Mouse (Mus musculus) embryonic facial prominence, embryonic 13.5 days (tissue): ENCODE measurements around the gene Atp8a1. TPM values are rescaled to one million over a fixed set of nuclear protein-coding genes. Genes with fewer than 3 reads are reported as not detected.

Experiments used
- ATAC-seq: fragments of 200-750 bp; cut with Nextera tagmentation; 2 replicates; pipeline ENCODE4 v1.8.0; 2017; ENCODE audit warnings: low read depth; ENCODE audit not compliant: insufficient number of reproducible peaks, insufficient read depth, low FRiP score, low TSS enrichment
- H3K27ac ChIP-seq: fragments of 300-500 bp; sonication (generic); 2 replicates; pipeline ENCODE4 v1.5.1; 2015; ENCODE audit warnings: moderate library complexity, mild to moderate bottlenecking, inconsistent platforms
- H3K27me3 ChIP-seq: fragments of 300-500 bp; sonication (generic); 2 replicates; pipeline ENCODE4 v1.6.1; 2015; ENCODE audit warnings: mild to moderate bottlenecking, inconsistent platforms
- H3K36me3 ChIP-seq: fragments of 300-500 bp; sonication (generic); 2 replicates; pipeline ENCODE4 v1.6.1; 2015; ENCODE audit warnings: mild to moderate bottlenecking, inconsistent platforms
- H3K4me1 ChIP-seq: fragments of 300-500 bp; sonication (generic); 2 replicates; pipeline ENCODE4 v1.6.1; 2015; ENCODE audit warnings: inconsistent platforms
- H3K4me2 ChIP-seq: fragments of 300-500 bp; sonication (generic); 2 replicates; pipeline ENCODE4 v1.6.1; 2015; ENCODE audit warnings: moderate library complexity, mild to moderate bottlenecking, inconsistent platforms
- H3K4me3 ChIP-seq: fragments of 300-500 bp; sonication (generic); 2 replicates; pipeline ENCODE4 v1.5.1; 2015; ENCODE audit warnings: mild to moderate bottlenecking, inconsistent platforms
- H3K9ac ChIP-seq: fragments of 300-500 bp; sonication (generic); 2 replicates; pipeline ENCODE4 v1.6.1; 2015; ENCODE audit warnings: mild to moderate bottlenecking, inconsistent platforms
- H3K9me3 ChIP-seq: fragments of 300-500 bp; sonication (generic); 2 replicates; pipeline ENCODE4 v1.6.1; 2016; ENCODE audit warnings: inconsistent platforms
- WGBS: fragments of 180-500 bp; shearing (Covaris S2); methylation state at CpG from one replicate; pipeline ENCODE4 v1.1.7; 2015; ENCODE audit warnings: mixed read lengths; 5-methylcytosine and 5-hydroxymethylcytosine counted together
- microRNA-seq: library from miRNA; unstranded; fragments of <30 nt; microRNA quantifications from one replicate; pipeline ENCODE4, GENCODE M21; 2016
- polyA plus RNA-seq: library from polyadenylated mRNA; unstranded; fragments of >200 nt; fragmentation: Nextera tagmentation; extraction: Ambion mirVana; gene quantifications from 2 replicates; pipeline ENCODE4 v1.2.1, GENCODE M21; 2015

The Atp8a1 gene
- polyA plus RNA-seq, 1 experiment from 2014 or later: 4.3 TPM

GRCm38 (mm10) chr5:67572552-67573155, 274.6 kb downstream of the Atp8a1 start:
- Histone ChIP-seq H3K4me3 (no peak overlapping the region), H3K4me2 (no peak overlapping the region), H3K27me3 (0 out of 2 replicates have a peak, but pooled peaks cover 5% of the 10 kb centered on the region), H3K9ac (no peak overlapping the region), H3K36me3 (no peaks in the 10 kb centered on the region), H3K27ac (no peak overlapping the region), H3K9me3 (no peaks in the 10 kb centered on the region), H3K4me1 (no peaks in the 10 kb centered on the region)
- WGBS: 77% methylated on average over 6 of the region's 6 CpGs
- no peak for ATAC-seq

Small RNAs within 50 kb of the gene (microRNA-seq; reads per million reads assigned to microRNA genes)
- not detected for gene Gm23617

Other genes starting within 250 kb of the Atp8a1 start
- 1.7 and 1.9 TPM in 2 replicates for gene Shisa3, start 239.6 kb downstream of the Atp8a1 start, polyA plus RNA-seq
- gene Gm5108, start 94.2 kb upstream of the Atp8a1 start, polyA plus RNA-seq: not detected in 2 replicates
- not detected in 2 replicates for gene Gm21905, start 99.0 kb upstream of the Atp8a1 start, polyA plus RNA-seq
- gene Grxcr1, start 184.4 kb upstream of the Atp8a1 start, polyA plus RNA-seq: not detected in 2 replicates